Mouse (Mus musculus): ENCODE results near the gene Pik3c2a. TPM values are rescaled to one million over a fixed set of nuclear protein-coding genes. Genes with fewer than 3 reads are reported as not detected.
"Not testable (repeated sequence)": the region's sequence is repeated elsewhere in the genome, so short reads cannot be mapped to it uniquely, and the experiment has no call there.

The Pik3c2a gene
- polyA plus RNA-seq, 1 experiment from 2014 or later = 13.8 TPM

DNA sequence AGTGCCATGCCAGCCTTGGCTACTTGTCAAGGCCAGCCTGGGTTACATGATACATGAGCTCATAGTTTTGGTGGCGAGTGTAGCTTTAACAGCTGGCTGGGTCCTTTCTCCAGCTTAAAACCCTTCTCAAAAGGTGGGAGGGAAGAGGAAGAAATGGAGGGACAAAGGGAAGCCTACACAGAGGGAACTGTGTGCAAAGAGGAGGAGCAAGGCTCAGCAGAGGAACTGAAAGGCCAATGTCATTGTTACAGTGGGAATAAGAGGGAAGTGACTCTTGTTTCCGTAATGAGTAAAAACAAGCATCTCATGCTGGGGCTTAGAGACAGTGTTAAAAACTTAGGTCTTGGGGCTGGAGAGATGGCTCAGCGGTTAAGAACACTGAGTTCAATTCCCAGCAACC lies 3.4 kb upstream of the Pik3c2a start:
- Histone ChIP-seq H3K4me3 (no peak overlapping the region), H3K27ac (replicated peaks) (no peak overlapping the region), H3K4me1 (replicated peaks) (peaks cover 24% of the 10 kb centered on the region), H3K27me3 (no peaks in the 10 kb centered on the region), H3K36me3 (no peaks in the 10 kb centered on the region), H3K9ac (no peak overlapping the region), H3K4me2 (no peak overlapping the region), H3K9me3 (no peaks in the 10 kb centered on the region)
- ATAC-seq (ENCODE audit: low FRiP score, low read depth) = no peak
- 65% methylated on average over 3 of the region's 3 CpGs for WGBS

DNA sequence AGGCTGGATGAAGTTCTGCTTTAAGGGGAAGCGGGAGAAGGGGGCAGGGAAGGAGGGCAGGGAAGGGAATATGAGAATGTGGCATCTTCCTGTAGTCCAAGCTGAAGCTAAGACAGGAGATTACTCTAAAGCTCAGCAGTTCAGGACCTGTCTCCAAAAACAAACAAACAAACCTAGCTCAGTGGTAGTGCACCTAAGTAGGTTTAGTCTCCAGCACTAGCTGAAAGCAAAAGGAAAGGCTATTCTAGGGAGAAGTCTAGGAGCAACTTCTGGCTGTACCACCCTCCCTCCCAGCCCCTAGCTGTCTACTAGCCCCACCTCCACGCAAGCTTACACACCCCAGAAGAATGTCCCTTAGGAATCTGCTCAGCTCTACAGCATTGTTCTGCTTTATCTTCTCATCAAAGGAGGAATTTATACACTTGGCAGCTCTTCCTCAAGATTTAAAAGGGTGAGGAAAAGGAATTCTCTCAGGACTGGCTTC lies 1.1 kb upstream of the Pik3c2a start:
- no peaks in the 10 kb centered on the region for H3K9me3 ChIP-seq
- H3K27ac ChIP-seq (replicated peaks) = peak overlapping the region; percentile 93
- ATAC-seq (ENCODE audit: low FRiP score, low read depth) = no peak
- H3K4me3 ChIP-seq = peak overlapping the region; percentile 99
- peak overlapping the region; percentile 88 for H3K4me2 ChIP-seq
- H3K27me3 ChIP-seq = no peaks in the 10 kb centered on the region
- 7% methylated on average over 2 of the region's 2 CpGs for WGBS
- H3K36me3 ChIP-seq = no peaks in the 10 kb centered on the region
- H3K9ac ChIP-seq = peak overlapping the region; percentile 71
- H3K4me1 ChIP-seq (replicated peaks) = peaks cover 33% of the 10 kb centered on the region

DNA sequence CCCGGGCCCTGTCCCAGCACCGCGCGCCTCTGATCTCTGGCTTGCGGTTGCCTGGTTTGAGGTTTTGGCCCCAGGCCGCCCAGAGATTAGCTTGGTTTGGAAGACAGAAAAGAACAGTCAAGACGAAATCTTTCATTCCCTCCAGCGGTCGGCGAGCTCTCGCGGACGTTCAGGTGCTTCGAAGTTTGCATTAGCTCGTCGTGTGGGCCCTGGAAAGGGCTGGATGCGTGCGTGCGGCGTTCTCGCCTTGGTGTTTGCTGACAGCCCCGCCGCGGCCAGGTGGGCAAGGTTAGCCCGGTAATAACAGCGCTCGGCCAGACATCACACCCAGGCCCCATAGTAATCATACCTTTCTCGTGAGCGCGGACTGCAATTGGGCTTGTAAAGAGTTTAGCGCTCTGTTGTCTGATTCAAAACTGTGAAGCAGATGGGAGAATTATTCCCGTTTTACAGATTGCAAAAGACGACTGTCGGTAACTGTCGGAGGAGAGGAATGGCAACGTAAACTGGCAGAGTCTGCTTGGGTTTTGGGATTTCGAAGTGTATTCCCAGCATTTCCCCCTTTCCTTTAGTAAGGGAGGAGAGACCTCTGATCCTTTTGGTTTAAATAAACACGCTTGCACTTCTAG lies 562 bp upstream of the Pik3c2a start:
- WGBS = under 1% methylated on average over 38 of the region's 38 CpGs
- H3K27me3 ChIP-seq = no peaks in the 10 kb centered on the region
- peak overlapping the region; percentile 88 for H3K4me2 ChIP-seq
- peak overlapping the region; percentile 93 for H3K27ac ChIP-seq (replicated peaks)
- ATAC-seq (ENCODE audit: low FRiP score, low read depth) = no peak; the same call in 1 of the 2 replicates
- H3K36me3 ChIP-seq = no peaks in the 10 kb centered on the region
- H3K4me1 ChIP-seq (replicated peaks) = peaks cover 33% of the 10 kb centered on the region
- H3K9me3 ChIP-seq = no peaks in the 10 kb centered on the region
- H3K4me3 ChIP-seq = peak overlapping the region; percentile 99
- H3K9ac ChIP-seq = peak overlapping the region; percentile 71

DNA sequence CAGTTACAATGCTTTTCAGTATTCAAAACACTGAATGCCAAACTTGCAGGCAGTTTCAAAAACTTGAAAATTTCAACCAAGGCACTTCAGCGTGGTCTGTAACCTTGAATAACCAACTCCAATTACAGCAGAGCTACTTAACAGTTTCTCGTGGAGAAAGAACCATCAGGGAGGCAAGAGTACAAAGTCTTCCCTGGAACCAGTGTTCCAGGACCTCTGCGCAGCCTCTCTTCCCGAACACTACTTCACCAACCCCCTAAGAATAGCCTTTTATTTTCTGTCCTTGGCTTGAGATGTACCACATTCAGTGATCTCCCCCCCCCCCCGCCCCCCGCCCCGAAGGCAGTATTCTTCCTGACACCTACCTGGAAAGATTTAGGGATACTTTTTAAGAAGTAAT lies 1.0 kb downstream of the Pik3c2a start:
- Histone ChIP-seq H3K9ac (peak overlapping the region; percentile 82), H3K27me3 (no peaks in the 10 kb centered on the region), H3K4me2 (peak overlapping the region; percentile 88), H3K9me3 (no peaks in the 10 kb centered on the region), H3K36me3 (no peaks in the 10 kb centered on the region), H3K4me3 (peak overlapping the region; percentile 99), H3K4me1 (replicated peaks) (peaks cover 33% of the 10 kb centered on the region), H3K27ac (replicated peaks) (no peak overlapping the region)
- 10% methylated on average over 7 of the region's 7 CpGs for WGBS
- no peak for ATAC-seq (ENCODE audit: low FRiP score, low read depth)

DNA sequence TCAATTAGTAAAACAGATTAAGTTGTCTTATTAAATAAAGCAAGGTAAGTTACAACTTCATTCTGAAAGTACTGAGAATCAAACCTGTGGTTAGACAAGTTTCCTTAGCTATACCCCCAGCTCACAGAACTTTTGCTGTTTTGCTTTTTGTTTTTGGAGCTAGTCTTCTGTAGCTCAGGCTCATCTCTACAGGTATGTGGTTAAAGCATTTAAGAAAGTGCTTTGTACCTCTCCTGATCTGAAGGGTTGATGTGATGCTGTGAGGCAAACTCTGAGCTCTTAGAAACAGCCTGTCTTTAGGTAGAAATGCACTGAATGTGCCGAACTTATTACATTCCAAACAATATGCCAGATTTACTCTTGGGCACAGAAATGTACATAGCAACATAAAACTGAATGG lies 1.9 kb downstream of the Pik3c2a start:
- Histone ChIP-seq H3K9me3 (no peaks in the 10 kb centered on the region), H3K4me1 (replicated peaks) (peaks cover 33% of the 10 kb centered on the region), H3K9ac (no peak overlapping the region), H3K27ac (replicated peaks) (no peak overlapping the region), H3K4me2 (peak overlapping the region; percentile 88; the same call in 1 of the 2 replicates), H3K27me3 (no peaks in the 10 kb centered on the region), H3K4me3 (no peak overlapping the region), H3K36me3 (no peaks in the 10 kb centered on the region)
- no peak for ATAC-seq (ENCODE audit: low FRiP score, low read depth)
- WGBS = 80% methylated on average over 1 of the region's 1 CpGs

DNA sequence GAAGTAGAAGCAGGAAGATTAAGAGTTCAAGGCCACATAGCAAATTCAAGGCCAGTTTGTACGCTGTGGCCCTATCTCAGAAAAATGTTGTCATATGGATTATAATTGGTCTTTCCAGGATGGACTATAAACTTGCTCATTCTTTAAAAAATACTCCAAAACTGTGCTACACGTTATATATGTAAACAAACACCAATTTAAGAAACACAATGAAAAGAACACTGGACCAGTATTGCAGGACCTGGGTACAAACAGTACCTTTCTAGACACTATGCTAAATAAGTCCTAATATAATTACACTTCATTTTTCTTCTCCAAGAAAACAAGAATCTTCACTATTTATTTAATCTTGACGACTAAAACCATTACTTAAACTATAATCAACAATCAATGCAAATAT lies 11.6 kb downstream of the Pik3c2a start:
- no peaks in the 10 kb centered on the region for H3K4me1 ChIP-seq (replicated peaks)
- ATAC-seq (ENCODE audit: low FRiP score, low read depth) = no peak
- no peak overlapping the region for H3K9ac ChIP-seq
- H3K27ac ChIP-seq (replicated peaks) = no peak overlapping the region
- 95% methylated on average over 3 of the region's 3 CpGs for WGBS
- no peak overlapping the region for H3K4me2 ChIP-seq
- no peak overlapping the region for H3K4me3 ChIP-seq
- H3K36me3 ChIP-seq = no peaks in the 10 kb centered on the region
- no peaks in the 10 kb centered on the region for H3K27me3 ChIP-seq
- no peaks in the 10 kb centered on the region for H3K9me3 ChIP-seq

GRCm38 (mm10) chr7:116430926-116431325 lies 12.3 kb downstream of the Pik3c2a start:
- Histone ChIP-seq H3K9me3 (no peaks in the 10 kb centered on the region), H3K9ac (no peak overlapping the region), H3K4me2 (no peak overlapping the region), H3K27ac (replicated peaks) (no peak overlapping the region), H3K4me3 (no peak overlapping the region), H3K4me1 (replicated peaks) (no peaks in the 10 kb centered on the region), H3K27me3 (no peaks in the 10 kb centered on the region), H3K36me3 (no peaks in the 10 kb centered on the region)
- ATAC-seq (ENCODE audit: low FRiP score, low read depth) = no peak
- 82% methylated on average over 2 of the region's 2 CpGs for WGBS

GRCm38 (mm10) chr7:116427206-116427605 lies 16.0 kb downstream of the Pik3c2a start:
- Histone ChIP-seq H3K4me2 (no peak overlapping the region), H3K4me3 (no peak overlapping the region), H3K9me3 (no peaks in the 10 kb centered on the region), H3K27ac (replicated peaks) (no peak overlapping the region), H3K36me3 (no peaks in the 10 kb centered on the region), H3K4me1 (replicated peaks) (no peaks in the 10 kb centered on the region), H3K27me3 (no peaks in the 10 kb centered on the region), H3K9ac (no peak overlapping the region)
- no peak for ATAC-seq (ENCODE audit: low FRiP score, low read depth)

DNA sequence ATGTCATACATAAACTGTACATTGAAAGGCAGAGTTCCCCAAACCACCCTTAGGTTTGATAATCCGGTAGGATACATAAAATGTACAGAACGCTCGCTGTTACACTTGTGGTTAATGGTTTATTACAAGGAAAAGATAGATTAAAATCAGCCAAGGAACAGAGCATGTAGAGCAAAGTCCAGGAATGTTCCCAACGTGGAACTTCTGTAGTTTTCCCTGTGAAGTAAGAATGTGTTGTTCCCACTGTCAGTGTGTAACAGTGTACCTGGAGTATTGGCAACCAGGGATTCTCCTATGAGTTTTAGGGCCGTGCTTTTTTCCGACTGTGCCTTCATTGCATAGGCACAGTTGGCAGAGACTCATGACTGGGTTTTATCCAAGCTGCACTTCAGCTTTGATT lies 17.5 kb downstream of the Pik3c2a start:
- no peak overlapping the region for H3K4me2 ChIP-seq
- 88% methylated on average over 6 of the region's 6 CpGs for WGBS
- ATAC-seq (ENCODE audit: low FRiP score, low read depth) = no peak

GRCm38 (mm10) chr7:116421081-116421480 lies 22.2 kb downstream of the Pik3c2a start:
- no peak for ATAC-seq (ENCODE audit: low FRiP score, low read depth)
- Histone ChIP-seq H3K4me3 (no peak overlapping the region), H3K4me1 (replicated peaks) (no peaks in the 10 kb centered on the region), H3K4me2 (no peak overlapping the region), H3K27me3 (no peaks in the 10 kb centered on the region), H3K9me3 (no peaks in the 10 kb centered on the region), H3K9ac (no peak overlapping the region), H3K36me3 (peaks cover 11% of the 10 kb centered on the region), H3K27ac (replicated peaks) (no peak overlapping the region)

More for the DNA sequence above, 17.5 kb downstream of the Pik3c2a start:
- no peaks in the 10 kb centered on the region for H3K27me3 ChIP-seq
- no peaks in the 10 kb centered on the region for H3K4me1 ChIP-seq (replicated peaks)
- H3K9ac ChIP-seq = no peak overlapping the region
- no peak overlapping the region for H3K27ac ChIP-seq (replicated peaks)
- no peaks in the 10 kb centered on the region for H3K36me3 ChIP-seq
- H3K4me3 ChIP-seq = no peak overlapping the region
- H3K9me3 ChIP-seq = no peaks in the 10 kb centered on the region

DNA sequence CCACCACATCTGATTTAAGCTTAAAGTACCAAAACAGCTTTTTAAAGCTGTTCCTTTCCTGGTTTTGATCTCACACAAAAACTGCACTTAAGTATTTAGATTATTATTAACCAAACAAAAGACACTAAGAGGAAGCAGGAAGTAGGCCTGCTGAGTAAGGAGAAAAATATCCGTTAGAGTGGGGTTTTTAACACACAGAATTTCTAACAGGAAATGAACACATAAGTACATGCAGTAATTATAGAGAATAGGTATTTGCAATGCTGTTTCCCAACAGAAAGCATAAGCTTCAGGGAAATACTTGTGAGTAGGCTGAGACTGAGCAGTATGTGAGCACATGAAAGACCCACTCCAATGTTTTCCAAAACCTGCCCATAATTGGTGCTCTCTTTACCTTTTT lies 33.8 kb downstream of the Pik3c2a start:
- no peak overlapping the region for H3K4me2 ChIP-seq
- H3K9ac ChIP-seq = no peak overlapping the region
- H3K4me3 ChIP-seq = no peak overlapping the region
- WGBS = 65% methylated on average over 1 of the region's 1 CpGs
- no peaks in the 10 kb centered on the region for H3K36me3 ChIP-seq
- H3K9me3 ChIP-seq = no peaks in the 10 kb centered on the region
- no peak for ATAC-seq (ENCODE audit: low FRiP score, low read depth)
- no peaks in the 10 kb centered on the region for H3K27me3 ChIP-seq
- no peak overlapping the region for H3K27ac ChIP-seq (replicated peaks)
- no peaks in the 10 kb centered on the region for H3K4me1 ChIP-seq (replicated peaks)

- 91% methylated on average over 3 of the region's 3 CpGs for WGBS
- ATAC-seq (ENCODE audit: low FRiP score, low read depth) = no peak
- H3K27ac ChIP-seq (replicated peaks) = no peak overlapping the region
Observed at GRCm38 (mm10) chr7:116392329-116392728, 50.9 kb downstream of the Pik3c2a start.

DNA sequence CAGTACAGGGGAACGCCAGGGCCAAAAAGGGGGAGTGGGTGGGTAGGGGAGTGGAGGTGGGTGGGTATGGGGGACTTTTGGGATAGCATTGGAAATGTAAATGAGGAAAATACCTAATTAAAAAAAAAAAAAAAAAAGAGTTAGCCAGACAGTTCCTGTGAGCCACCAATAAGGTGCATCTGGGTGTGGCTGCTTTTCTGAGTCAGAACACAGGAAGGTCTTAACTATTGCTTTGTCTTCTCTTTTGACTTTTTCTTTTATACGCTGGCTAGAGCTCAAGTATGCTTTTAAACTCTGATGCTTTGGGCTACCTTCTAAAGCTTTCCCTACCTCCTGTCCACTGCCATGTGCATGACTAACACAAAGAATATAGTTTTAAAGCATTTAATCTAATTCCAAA lies 55.9 kb downstream of the Pik3c2a start:
- not testable (repeated sequence) for H3K4me3 ChIP-seq; ATAC-seq (ENCODE audit: low FRiP score, low read depth); H3K4me2 ChIP-seq; H3K27ac ChIP-seq (replicated peaks); H3K9ac ChIP-seq; H3K9me3 ChIP-seq; H3K4me1 ChIP-seq (replicated peaks); H3K27me3 ChIP-seq
- 0 out of 2 replicates have a peak, but pooled peaks cover 13% of the 10 kb centered on the region for H3K36me3 ChIP-seq
- whole genome bisulfite sequencing = 96% methylated on average over 2 of the region's 2 CpGs

More at GRCm38 (mm10) chr7:116392329-116392728, 50.9 kb downstream of the Pik3c2a start:
- Histone ChIP-seq H3K36me3 (no peaks in the 10 kb centered on the region), H3K9me3 (no peaks in the 10 kb centered on the region), H3K27me3 (no peaks in the 10 kb centered on the region), H3K9ac (no peak overlapping the region), H3K4me1 (replicated peaks) (no peaks in the 10 kb centered on the region), H3K4me3 (no peak overlapping the region), H3K4me2 (no peak overlapping the region)

Data from hindbrain, embryonic 15.5 days (tissue).